Mouse (Mus musculus): ENCODE data around the gene Pds5b. TPM values are rescaled to one million over a fixed set of nuclear protein-coding genes. Genes with fewer than 3 reads are reported as not detected.
"Not testable (repeated sequence)": the region's sequence is repeated elsewhere in the genome, so short reads cannot be mapped to it uniquely, and the experiment has no call there.

The Pds5b gene
- polyA plus RNA-seq, 1 experiment from 2014 or later: 39.4 TPM

GRCm38 (mm10) chr5:150839688-150840541, 166.4 kb downstream of the Pds5b start:
- DNase-seq (ENCODE audit: extremely low spot score, low spot score): peak; percentile 20
- peaks cover 11% of the 10 kb centered on the region for H3K9me3 ChIP-seq
- H3K4me3 ChIP-seq: no peak overlapping the region
- no peaks in the 10 kb centered on the region for H3K36me3 ChIP-seq (replicated peaks)
- no peaks in the 10 kb centered on the region for H3K27me3 ChIP-seq (ENCODE audit: poor library complexity, severe bottlenecking)
- H3K4me1 ChIP-seq: peaks cover 23% of the 10 kb centered on the region
- WGBS: 54% methylated on average over 11 of the region's 11 CpGs
- H3K27ac ChIP-seq: peak overlapping the region; percentile 62

GRCm38 (mm10) chr5:150840596-150840995, 167.1 kb downstream of the Pds5b start:
- H3K27ac ChIP-seq: peak overlapping the region; percentile 40
- no peak overlapping the region for H3K4me3 ChIP-seq
- H3K4me1 ChIP-seq: peaks cover 17% of the 10 kb centered on the region
- DNase-seq (ENCODE audit: extremely low spot score, low spot score): no peak
- 69% methylated on average over 11 of the region's 11 CpGs for WGBS
- peaks cover 11% of the 10 kb centered on the region for H3K9me3 ChIP-seq
- H3K27me3 ChIP-seq (ENCODE audit: poor library complexity, severe bottlenecking): no peaks in the 10 kb centered on the region
- H3K36me3 ChIP-seq (replicated peaks): no peaks in the 10 kb centered on the region

GRCm38 (mm10) chr5:150845961-150846360, 172.4 kb downstream of the Pds5b start:
- H3K27me3 ChIP-seq (ENCODE audit: poor library complexity, severe bottlenecking): no peaks in the 10 kb centered on the region
- H3K27ac ChIP-seq: no peak overlapping the region
- H3K4me3 ChIP-seq: no peak overlapping the region
- 93% methylated on average over 6 of the region's 6 CpGs for WGBS
- no peaks in the 10 kb centered on the region for H3K4me1 ChIP-seq
- H3K36me3 ChIP-seq (replicated peaks): no peaks in the 10 kb centered on the region
- H3K9me3 ChIP-seq: no peaks in the 10 kb centered on the region
- no peak for DNase-seq (ENCODE audit: extremely low spot score, low spot score)

- Histone ChIP-seq H3K27ac (no peak overlapping the region), H3K27me3 (ENCODE audit: poor library complexity, severe bottlenecking) (no peaks in the 10 kb centered on the region)
These were observed 177.3 kb downstream of the Pds5b start for GRCm38 (mm10) chr5:150850821-150851220.

GRCm38 (mm10) chr5:150852097-150852496, 178.6 kb downstream of the Pds5b start:
- not testable (repeated sequence) for H3K4me1 ChIP-seq; H3K4me3 ChIP-seq; H3K27ac ChIP-seq; H3K36me3 ChIP-seq (replicated peaks); DNase-seq (ENCODE audit: extremely low spot score, low spot score); H3K27me3 ChIP-seq (ENCODE audit: poor library complexity, severe bottlenecking); H3K9me3 ChIP-seq
- 93% methylated on average over 2 of the region's 2 CpGs for WGBS

More at GRCm38 (mm10) chr5:150850821-150851220, 177.3 kb downstream of the Pds5b start:
- no peaks in the 10 kb centered on the region for H3K36me3 ChIP-seq (replicated peaks)
- no peaks in the 10 kb centered on the region for H3K4me1 ChIP-seq
- H3K9me3 ChIP-seq: no peaks in the 10 kb centered on the region
- 71% methylated on average over 2 of the region's 2 CpGs for WGBS
- no peak overlapping the region for H3K4me3 ChIP-seq
- DNase-seq (ENCODE audit: extremely low spot score, low spot score): no peak

- Histone ChIP-seq H3K9me3 (no peaks in the 10 kb centered on the region), H3K27me3 (ENCODE audit: poor library complexity, severe bottlenecking) (no peaks in the 10 kb centered on the region), H3K4me3 (no peak overlapping the region), H3K4me1 (no peaks in the 10 kb centered on the region), H3K36me3 (replicated peaks) (no peaks in the 10 kb centered on the region), H3K27ac (no peak overlapping the region)
- no peak for DNase-seq (ENCODE audit: extremely low spot score, low spot score)
- WGBS: 88% methylated on average over 1 of the region's 1 CpGs
These were observed 181.0 kb downstream of the Pds5b start for GRCm38 (mm10) chr5:150854506-150854905.

- Histone ChIP-seq H3K27ac (no peak overlapping the region), H3K9me3 (no peaks in the 10 kb centered on the region), H3K4me3 (no peak overlapping the region), H3K36me3 (replicated peaks) (no peaks in the 10 kb centered on the region), H3K4me1 (no peaks in the 10 kb centered on the region), H3K27me3 (ENCODE audit: poor library complexity, severe bottlenecking) (no peaks in the 10 kb centered on the region)
- no peak for DNase-seq (ENCODE audit: extremely low spot score, low spot score)
- 82% methylated on average over 5 of the region's 5 CpGs for WGBS
These were observed 186.2 kb downstream of the Pds5b start for GRCm38 (mm10) chr5:150859642-150860194.

Other genes starting within 250 kb of the Pds5b start
- gene Zar1l, start 155.6 kb upstream of the Pds5b start, polyA plus RNA-seq (2016; fragmentation: Nextera tagmentation; extraction: Ambion mirVana): not detected in 2 replicates
- 43.3 and 44.0 TPM in 2 replicates for gene Brca2, start 151.1 kb upstream of the Pds5b start, polyA plus RNA-seq (2016; fragmentation: Nextera tagmentation; extraction: Ambion mirVana)
- 2.6 and 3.0 TPM in 2 replicates for gene N4bp2l1, start 76.6 kb upstream of the Pds5b start, polyA plus RNA-seq (2016; fragmentation: Nextera tagmentation; extraction: Ambion mirVana)
- 32.0 and 33.3 TPM in 2 replicates for gene N4bp2l2, start 7.6 kb upstream of the Pds5b start, polyA plus RNA-seq (2016; fragmentation: Nextera tagmentation; extraction: Ambion mirVana)

All from forebrain, embryonic 10.5 days (tissue).